Mouse (Mus musculus) adrenal gland, adult 18-20 months (tissue): ENCODE results near the gene Vmn1r107. TPM values are rescaled to one million over a fixed set of nuclear protein-coding genes. Genes with fewer than 3 reads are reported as not detected.
"Not testable (repeated sequence)": the region's sequence is repeated elsewhere in the genome, so short reads cannot be mapped to it uniquely, and the experiment has no call there.

Experiments
- DNase-seq, 2 experiments: peaks; one replicate each; pipeline ENCODE4 v3.0.0; 2021 to 2022; ENCODE audit warnings: low spot score in 2 of 2
- long read RNA-seq, 2 experiments: library from polyadenylated mRNA; stranded (forward); transcript quantifications; one replicate each; pipeline ENCODE4 v2.0.0; 2021
- total RNA-seq, 2 experiments: library from RNA; stranded (reverse); gene quantifications; 1 replicate in 1 of 2; 2 replicates in 1 of 2; pipeline ENCODE4 v1.2.3; 2021

Vmn1r107 gene
- total RNA-seq = not detected
- long read RNA-seq, experiment 1 = 0 reads
- long read RNA-seq, experiment 2 = 0 reads

GRCm38 (mm10) chr7:20668618-20669017 is at the start of gene Vmn1r107:
TSS of gene Vmn1r107 (plus strand) at chr7:20668918.
- not testable (repeated sequence) for DNase-seq

- DNase-seq = not testable (repeated sequence)
Observed at GRCm38 (mm10) chr7:20703116-20703515, 34.4 kb downstream of the Vmn1r107 start, which contains the start of gene Vmn1r111. TSS of gene Vmn1r111 (minus strand) at chr7:20703216.

Other genes starting within 250 kb of the Vmn1r107 start
- gene Vmn1r101, start 226.3 kb upstream of the Vmn1r107 start, total RNA-seq = not detected
- not detected for gene Gm10670, start 194.0 kb upstream of the Vmn1r107 start, total RNA-seq
- gene Vmn1r103, start 158.4 kb upstream of the Vmn1r107 start, total RNA-seq = not detected
- gene Vmn1r104, start 135.1 kb upstream of the Vmn1r107 start, total RNA-seq = not detected
- gene Gm5726, start 123.2 kb upstream of the Vmn1r107 start, total RNA-seq = not detected
- gene Gm4141, start 92.7 kb upstream of the Vmn1r107 start, total RNA-seq = not detected
- gene Gm4513, start 69.9 kb upstream of the Vmn1r107 start, total RNA-seq = not detected
- gene Vmn1r111, start 34.3 kb downstream of the Vmn1r107 start, total RNA-seq = not detected
- gene Gm10668, start 61.7 kb downstream of the Vmn1r107 start, total RNA-seq = not detected
- not detected for gene Vmn1r112, start 102.3 kb downstream of the Vmn1r107 start, total RNA-seq
- not detected for gene Vmn1r113, start 118.4 kb downstream of the Vmn1r107 start, total RNA-seq
- not detected for gene Vmn1r114, start 143.3 kb downstream of the Vmn1r107 start, total RNA-seq
- not detected for gene Vmn1r115, start 176.1 kb downstream of the Vmn1r107 start, total RNA-seq
- gene Vmn1r116, start 203.3 kb downstream of the Vmn1r107 start, total RNA-seq = not detected
- gene Vmn1r117, start 215.2 kb downstream of the Vmn1r107 start, total RNA-seq = not detected
- not detected for gene Vmn1r118, start 243.4 kb downstream of the Vmn1r107 start, total RNA-seq